Mouse (Mus musculus): ENCODE results near the gene Ktn1. TPM values are rescaled to one million over a fixed set of nuclear protein-coding genes. Genes with fewer than 3 reads are reported as not detected.

Ktn1 gene
- polyA plus RNA-seq, 1 experiment from 2014 or later = 63.6 TPM

GRCm38 (mm10) chr14:47740316-47740996 is 92.2 kb downstream of the Ktn1 start:
- Histone ChIP-seq H3K9me3 (replicated peaks; ENCODE audit: control insufficient read depth, low read length) (no peaks in the 10 kb centered on the region), H3K4me3 (replicated peaks; ENCODE audit: low read length) (no peak overlapping the region), H3K27me3 (ENCODE audit: control insufficient read depth, insufficient read depth, low read length) (no peaks in the 10 kb centered on the region), H3K27ac (ENCODE audit: low read length) (no peak overlapping the region), H3K4me2 (ENCODE audit: low read depth, low read length) (no peak overlapping the region), H3K4me1 (ENCODE audit: control insufficient read depth, insufficient read depth, low read length) (no peaks in the 10 kb centered on the region), H3K9ac (ENCODE audit: low read length) (no peak overlapping the region), H3K36me3 (ENCODE audit: control insufficient read depth, insufficient read depth, low read length) (0 out of 2 replicates have a peak, but pooled peaks cover 5% of the 10 kb centered on the region)
- 80% methylated on average over 5 of the region's 5 CpGs for WGBS
- no peak for ATAC-seq (ENCODE audit: insufficient read depth, low FRiP score)

- H3K4me1 ChIP-seq (ENCODE audit: control insufficient read depth, insufficient read depth, low read length) = no peaks in the 10 kb centered on the region
- no peaks in the 10 kb centered on the region for H3K9me3 ChIP-seq (replicated peaks; ENCODE audit: control insufficient read depth, low read length)
- no peak overlapping the region for H3K4me2 ChIP-seq (ENCODE audit: low read depth, low read length)
- WGBS = 72% methylated on average over 2 of the region's 2 CpGs
- no peak overlapping the region for H3K27ac ChIP-seq (ENCODE audit: low read length)
- H3K36me3 ChIP-seq (ENCODE audit: control insufficient read depth, insufficient read depth, low read length) = no peaks in the 10 kb centered on the region
- no peak overlapping the region for H3K4me3 ChIP-seq (replicated peaks; ENCODE audit: low read length)
- no peak overlapping the region for H3K9ac ChIP-seq (ENCODE audit: low read length)
- ATAC-seq (ENCODE audit: insufficient read depth, low FRiP score) = no peak
- no peaks in the 10 kb centered on the region for H3K27me3 ChIP-seq (ENCODE audit: control insufficient read depth, insufficient read depth, low read length)
Observed at GRCm38 (mm10) chr14:47741046-47741445, 92.8 kb downstream of the Ktn1 start.

GRCm38 (mm10) chr14:47742674-47743073 is 94.4 kb downstream of the Ktn1 start:
- no peaks in the 10 kb centered on the region for H3K36me3 ChIP-seq (ENCODE audit: control insufficient read depth, insufficient read depth, low read length)
- 89% methylated on average over 7 of the region's 7 CpGs for WGBS
- no peaks in the 10 kb centered on the region for H3K27me3 ChIP-seq (ENCODE audit: control insufficient read depth, insufficient read depth, low read length)
- H3K4me3 ChIP-seq (replicated peaks; ENCODE audit: low read length) = no peak overlapping the region
- no peak overlapping the region for H3K9ac ChIP-seq (ENCODE audit: low read length)
- H3K4me2 ChIP-seq (ENCODE audit: low read depth, low read length) = no peak overlapping the region
- no peak overlapping the region for H3K27ac ChIP-seq (ENCODE audit: low read length)
- ATAC-seq (ENCODE audit: insufficient read depth, low FRiP score) = no peak
- H3K9me3 ChIP-seq (replicated peaks; ENCODE audit: control insufficient read depth, low read length) = no peaks in the 10 kb centered on the region
- H3K4me1 ChIP-seq (ENCODE audit: control insufficient read depth, insufficient read depth, low read length) = no peaks in the 10 kb centered on the region

- Histone ChIP-seq H3K4me1 (ENCODE audit: control insufficient read depth, insufficient read depth, low read length) (no peaks in the 10 kb centered on the region), H3K4me2 (ENCODE audit: low read depth, low read length) (no peak overlapping the region), H3K9me3 (replicated peaks; ENCODE audit: control insufficient read depth, low read length) (no peaks in the 10 kb centered on the region), H3K9ac (ENCODE audit: low read length) (no peak overlapping the region), H3K27me3 (ENCODE audit: control insufficient read depth, insufficient read depth, low read length) (no peaks in the 10 kb centered on the region), H3K4me3 (replicated peaks; ENCODE audit: low read length) (no peak overlapping the region), H3K36me3 (ENCODE audit: control insufficient read depth, insufficient read depth, low read length) (no peaks in the 10 kb centered on the region), H3K27ac (ENCODE audit: low read length) (no peak overlapping the region)
- no peak for ATAC-seq (ENCODE audit: insufficient read depth, low FRiP score)
- 91% methylated on average over 4 of the region's 4 CpGs for WGBS
Observed at GRCm38 (mm10) chr14:47745086-47745485, 96.8 kb downstream of the Ktn1 start.

- peaks cover 3% of the 10 kb centered on the region for H3K4me1 ChIP-seq (ENCODE audit: control insufficient read depth, insufficient read depth, low read length)
- no peaks in the 10 kb centered on the region for H3K36me3 ChIP-seq (ENCODE audit: control insufficient read depth, insufficient read depth, low read length)
- peak overlapping the region; percentile 64; the same call in 1 of the 2 replicates for H3K27ac ChIP-seq (ENCODE audit: low read length)
- no peak overlapping the region for H3K4me3 ChIP-seq (replicated peaks; ENCODE audit: low read length)
- 52% methylated on average over 9 of the region's 9 CpGs for WGBS
- H3K27me3 ChIP-seq (ENCODE audit: control insufficient read depth, insufficient read depth, low read length) = no peaks in the 10 kb centered on the region
- H3K4me2 ChIP-seq (ENCODE audit: low read depth, low read length) = no peak overlapping the region
- no peak overlapping the region for H3K9ac ChIP-seq (ENCODE audit: low read length)
- no peak for ATAC-seq (ENCODE audit: insufficient read depth, low FRiP score)
- H3K9me3 ChIP-seq (replicated peaks; ENCODE audit: control insufficient read depth, low read length) = no peaks in the 10 kb centered on the region
Observed at GRCm38 (mm10) chr14:47747536-47747935, 99.3 kb downstream of the Ktn1 start.

- H3K4me3 ChIP-seq (replicated peaks; ENCODE audit: low read length) = no peak overlapping the region
- WGBS = 85% methylated on average over 3 of the region's 3 CpGs
- H3K9ac ChIP-seq (ENCODE audit: low read length) = no peak overlapping the region
- no peaks in the 10 kb centered on the region for H3K36me3 ChIP-seq (ENCODE audit: control insufficient read depth, insufficient read depth, low read length)
- H3K27ac ChIP-seq (ENCODE audit: low read length) = no peak overlapping the region
- no peak for ATAC-seq (ENCODE audit: insufficient read depth, low FRiP score)
- no peaks in the 10 kb centered on the region for H3K9me3 ChIP-seq (replicated peaks; ENCODE audit: control insufficient read depth, low read length)
- H3K27me3 ChIP-seq (ENCODE audit: control insufficient read depth, insufficient read depth, low read length) = no peaks in the 10 kb centered on the region
- peaks cover 3% of the 10 kb centered on the region for H3K4me1 ChIP-seq (ENCODE audit: control insufficient read depth, insufficient read depth, low read length)
- H3K4me2 ChIP-seq (ENCODE audit: low read depth, low read length) = no peak overlapping the region
Observed at GRCm38 (mm10) chr14:47748714-47749113, 100.5 kb downstream of the Ktn1 start.

- Histone ChIP-seq H3K36me3 (ENCODE audit: control insufficient read depth, insufficient read depth, low read length) (no peaks in the 10 kb centered on the region), H3K4me3 (replicated peaks; ENCODE audit: low read length) (no peak overlapping the region), H3K4me1 (ENCODE audit: control insufficient read depth, insufficient read depth, low read length) (peaks cover 7% of the 10 kb centered on the region), H3K27ac (ENCODE audit: low read length) (no peak overlapping the region), H3K9me3 (replicated peaks; ENCODE audit: control insufficient read depth, low read length) (no peaks in the 10 kb centered on the region), H3K9ac (ENCODE audit: low read length) (no peak overlapping the region), H3K27me3 (ENCODE audit: control insufficient read depth, insufficient read depth, low read length) (no peaks in the 10 kb centered on the region), H3K4me2 (ENCODE audit: low read depth, low read length) (no peak overlapping the region)
- no peak; the same call in 1 of the 2 replicates for ATAC-seq (ENCODE audit: insufficient read depth, low FRiP score)
- WGBS = 41% methylated on average over 8 of the region's 8 CpGs
Observed at GRCm38 (mm10) chr14:47751422-47752205, 103.4 kb downstream of the Ktn1 start.

GRCm38 (mm10) chr14:47753561-47753960 is 105.3 kb downstream of the Ktn1 start:
- no peaks in the 10 kb centered on the region for H3K36me3 ChIP-seq (ENCODE audit: control insufficient read depth, insufficient read depth, low read length)
- H3K4me1 ChIP-seq (ENCODE audit: control insufficient read depth, insufficient read depth, low read length) = peaks cover 7% of the 10 kb centered on the region
- 33% methylated on average over 3 of the region's 3 CpGs for WGBS
- H3K27ac ChIP-seq (ENCODE audit: low read length) = no peak overlapping the region
- no peak overlapping the region for H3K4me2 ChIP-seq (ENCODE audit: low read depth, low read length)
- no peak for ATAC-seq (ENCODE audit: insufficient read depth, low FRiP score)
- H3K27me3 ChIP-seq (ENCODE audit: control insufficient read depth, insufficient read depth, low read length) = no peaks in the 10 kb centered on the region
- H3K4me3 ChIP-seq (replicated peaks; ENCODE audit: low read length) = no peak overlapping the region
- no peak overlapping the region for H3K9ac ChIP-seq (ENCODE audit: low read length)
- H3K9me3 ChIP-seq (replicated peaks; ENCODE audit: control insufficient read depth, low read length) = no peaks in the 10 kb centered on the region

- H3K4me3 ChIP-seq (replicated peaks; ENCODE audit: low read length) = no peak overlapping the region
- H3K4me1 ChIP-seq (ENCODE audit: control insufficient read depth, insufficient read depth, low read length) = peaks cover 7% of the 10 kb centered on the region
- no peaks in the 10 kb centered on the region for H3K27me3 ChIP-seq (ENCODE audit: control insufficient read depth, insufficient read depth, low read length)
- no peak overlapping the region for H3K4me2 ChIP-seq (ENCODE audit: low read depth, low read length)
- WGBS = 67% methylated on average over 4 of the region's 4 CpGs
- H3K9ac ChIP-seq (ENCODE audit: low read length) = no peak overlapping the region
- no peaks in the 10 kb centered on the region for H3K36me3 ChIP-seq (ENCODE audit: control insufficient read depth, insufficient read depth, low read length)
- H3K27ac ChIP-seq (ENCODE audit: low read length) = no peak overlapping the region
- ATAC-seq (ENCODE audit: insufficient read depth, low FRiP score) = no peak
- no peaks in the 10 kb centered on the region for H3K9me3 ChIP-seq (replicated peaks; ENCODE audit: control insufficient read depth, low read length)
Observed at GRCm38 (mm10) chr14:47754253-47754897, 106.1 kb downstream of the Ktn1 start.

All from stomach, embryonic 16.5 days (tissue).